Mouse (Mus musculus) heart, embryonic 13.5 days (tissue): ENCODE data around the gene Sox4. TPM values are rescaled to one million over a fixed set of nuclear protein-coding genes. Genes with fewer than 3 reads are reported as not detected.

Source experiments
- ATAC-seq: fragments of 200-750 bp; cut with Nextera tagmentation; 2 replicates; pipeline ENCODE4 v1.8.0; 2017; ENCODE audit warnings: moderate TSS enrichment; ENCODE audit not compliant: insufficient number of reproducible peaks, low FRiP score, low TSS enrichment; ENCODE audit errors: extremely low read depth
- H3K27ac ChIP-seq: fragments of 300-500 bp; sonication (generic); replicated peaks from 2 replicates; pipeline ENCODE4 v1.5.1; 2015; ENCODE audit warnings: moderate library complexity, mild to moderate bottlenecking, inconsistent platforms
- H3K27me3 ChIP-seq: fragments of 300-500 bp; sonication (generic); replicated peaks from 2 replicates; pipeline ENCODE4 v1.6.1; 2015; ENCODE audit warnings: mild to moderate bottlenecking, inconsistent platforms
- H3K36me3 ChIP-seq: fragments of 300-500 bp; sonication (generic); 2 replicates; pipeline ENCODE4 v1.6.1; 2015; ENCODE audit warnings: mild to moderate bottlenecking, inconsistent platforms
- H3K4me1 ChIP-seq: fragments of 300-500 bp; sonication (generic); 2 replicates; pipeline ENCODE4 v1.6.1; 2015; ENCODE audit warnings: inconsistent platforms
- H3K4me2 ChIP-seq: fragments of 300-500 bp; sonication (generic); 2 replicates; pipeline ENCODE4 v1.6.1; 2015; ENCODE audit warnings: inconsistent platforms, mild to moderate bottlenecking, moderate library complexity
- H3K4me3 ChIP-seq: fragments of 300-500 bp; sonication (generic); 2 replicates; pipeline ENCODE4 v1.5.1; 2015; ENCODE audit warnings: moderate library complexity, mild to moderate bottlenecking, inconsistent platforms
- H3K9ac ChIP-seq: fragments of 300-500 bp; sonication (generic); 2 replicates; pipeline ENCODE4 v1.6.1; 2015; ENCODE audit warnings: inconsistent platforms, mild to moderate bottlenecking, moderate library complexity
- H3K9me3 ChIP-seq: fragments of 300-500 bp; sonication (generic); 2 replicates; pipeline ENCODE4 v1.6.1; 2016; ENCODE audit warnings: inconsistent platforms
- WGBS: fragments of 180-500 bp; shearing (Covaris S2); methylation state at CpG from one replicate; pipeline ENCODE4 v1.1.7; 2015; ENCODE audit warnings: mixed read lengths; 5-methylcytosine and 5-hydroxymethylcytosine counted together
- polyA plus RNA-seq: library from polyadenylated mRNA; unstranded; fragments of >200 nt; fragmentation: Nextera tagmentation; extraction: Ambion mirVana; gene quantifications from 2 replicates; pipeline ENCODE4 v1.2.1, GENCODE M21; 2015

The Sox4 gene
- 37.1 and 37.9 TPM in 2 replicates for polyA plus RNA-seq

DNA sequence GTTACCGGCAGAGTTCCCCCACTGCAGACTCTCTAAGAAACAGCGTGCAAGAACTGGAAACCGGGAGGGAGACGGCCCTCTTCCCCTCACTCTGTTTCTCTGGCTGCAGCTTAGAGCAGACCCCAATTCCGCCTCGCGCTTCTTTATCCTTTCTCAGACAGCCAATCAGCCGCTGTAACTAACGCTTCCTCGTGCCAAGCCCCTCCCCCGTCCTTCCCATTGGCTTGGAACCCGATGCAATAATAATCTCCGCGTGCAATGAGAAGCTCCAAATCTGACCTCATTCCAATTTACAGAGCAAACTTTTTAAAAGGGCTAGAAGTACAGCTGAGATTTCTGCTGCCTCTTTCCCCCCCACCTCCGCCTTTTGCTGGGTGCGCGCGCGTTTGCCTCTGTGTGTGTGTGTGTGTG, at the start of gene Sox4:
Gene Sox4, minus strand, starts transcription at position 133 of the 411 bp plus-strand sequence.
- Histone ChIP-seq H3K27me3 (no peaks in the 10 kb centered on the region), H3K9ac (peak within 1 kb of the TSS; percentile 100), H3K27ac (peak within 1 kb of the TSS; percentile 100), H3K9me3 (no peaks in the 10 kb centered on the region), H3K4me2 (peak within 1 kb of the TSS; percentile 73), H3K4me1 (peaks cover 15% of the 10 kb centered on the region), H3K4me3 (peak within 1 kb of the TSS; percentile 100), H3K36me3 (peaks cover 4% of the 10 kb centered on the region)
- WGBS, result under 1% methylated on average over 19 of the region's 19 CpGs
- peak; percentile 79; the same call in 1 of the 2 replicates for ATAC-seq

DNA sequence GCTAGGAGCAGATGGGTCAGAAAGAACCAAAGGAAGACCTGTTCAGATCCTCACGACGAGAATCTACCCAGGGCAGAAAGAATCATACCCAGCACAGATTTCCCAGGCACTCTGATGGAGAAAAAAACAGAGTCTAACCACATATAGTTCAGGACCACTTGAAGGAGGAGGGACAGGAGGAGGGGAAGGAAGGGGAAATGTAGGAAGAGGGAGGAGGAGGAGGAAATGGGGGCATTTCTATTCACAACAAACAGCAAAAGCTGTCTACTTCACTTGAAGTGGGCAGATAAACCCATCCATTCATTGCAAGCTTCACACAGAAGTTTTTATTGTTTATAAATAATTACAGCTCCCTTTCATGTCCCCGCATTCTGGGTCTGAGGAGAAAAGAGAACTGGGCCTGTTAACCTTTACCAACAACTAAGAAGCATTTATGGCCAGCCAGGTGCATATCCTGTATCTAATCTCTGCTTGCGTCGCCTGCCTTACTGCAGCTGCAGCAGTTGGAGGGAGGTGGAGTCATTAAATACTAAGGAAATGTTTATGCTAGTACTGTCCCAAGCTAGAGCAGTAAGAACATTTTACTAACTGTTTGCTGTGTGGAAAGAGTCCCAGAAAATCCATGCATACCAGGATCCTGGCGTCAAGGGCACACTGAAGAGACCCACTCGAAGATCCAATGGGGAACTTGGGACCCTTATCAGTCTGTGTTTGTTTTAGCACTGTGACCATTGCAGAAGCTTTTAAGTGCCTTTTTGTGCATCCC, 38.6 kb upstream of the Sox4 start:
- Histone ChIP-seq H3K27me3 (no peaks in the 10 kb centered on the region), H3K4me1 (peaks cover 41% of the 10 kb centered on the region), H3K27ac (peak overlapping the region; percentile 90), H3K4me3 (no peak overlapping the region), H3K9me3 (no peaks in the 10 kb centered on the region), H3K36me3 (no peaks in the 10 kb centered on the region), H3K9ac (peak overlapping the region; percentile 55; the same call in 1 of the 2 replicates), H3K4me2 (peak overlapping the region; percentile 45)
- peak; percentile 37; the same call in 1 of the 2 replicates for ATAC-seq
- WGBS, result 29% methylated on average over 7 of the region's 7 CpGs

DNA sequence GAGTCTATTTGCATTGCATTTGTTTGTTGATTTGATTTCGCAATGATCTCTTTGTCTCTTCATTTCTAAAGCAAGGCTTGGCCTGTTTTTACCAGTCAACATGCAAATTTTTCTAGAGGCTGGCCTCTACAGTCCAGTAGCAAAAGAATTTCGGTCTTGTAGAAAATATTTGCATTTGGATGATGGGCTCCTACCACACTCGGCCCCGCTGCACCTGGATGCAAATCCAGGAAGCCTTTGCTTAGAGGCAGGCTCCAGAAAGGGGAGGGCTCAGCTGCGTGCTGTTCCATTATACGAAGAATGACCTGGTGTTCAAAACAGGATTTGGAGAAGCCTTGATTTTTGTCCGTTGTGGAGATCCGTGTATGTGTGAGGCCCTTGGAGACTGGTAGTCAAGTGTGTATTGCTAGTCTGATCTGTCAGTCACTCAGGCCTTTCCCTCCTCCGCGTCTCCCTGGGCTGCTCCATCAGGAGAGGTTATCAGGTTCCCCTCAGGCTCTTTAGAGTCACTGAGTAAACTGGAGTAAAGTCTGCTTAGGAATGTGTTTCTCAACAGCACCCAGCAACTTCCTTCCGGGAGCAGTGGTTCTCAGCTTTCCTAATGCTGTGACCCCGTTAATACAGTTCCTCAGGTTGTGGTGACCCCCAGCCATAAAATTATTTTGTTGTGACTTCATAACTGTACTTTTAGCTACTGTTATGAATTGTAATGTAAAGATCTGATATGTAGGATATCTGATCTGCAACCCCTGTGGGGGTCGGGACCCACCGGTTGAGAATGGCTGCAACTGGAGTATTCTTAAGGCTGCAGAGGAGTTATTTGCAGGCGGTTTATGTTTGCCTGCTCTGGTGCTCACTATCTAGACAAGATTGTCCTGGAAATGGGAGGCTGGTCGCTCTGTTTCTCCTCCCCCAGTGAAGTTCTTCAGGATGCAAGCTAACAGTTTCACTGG, 35.5 kb upstream of the Sox4 start:
- Histone ChIP-seq H3K9me3 (no peaks in the 10 kb centered on the region), H3K36me3 (no peaks in the 10 kb centered on the region), H3K4me3 (no peak overlapping the region), H3K9ac (0 out of 2 replicates have a peak overlapping the region, but pooled peaks have one; percentile 1), H3K27me3 (no peaks in the 10 kb centered on the region), H3K4me2 (peak overlapping the region; percentile 2; the same call in 1 of the 2 replicates), H3K4me1 (peaks cover 41% of the 10 kb centered on the region), H3K27ac (peak overlapping the region; percentile 12; the same call in 1 of the 2 replicates)
- ATAC-seq, result no peak
- 28% methylated on average over 16 of the region's 16 CpGs for WGBS

DNA sequence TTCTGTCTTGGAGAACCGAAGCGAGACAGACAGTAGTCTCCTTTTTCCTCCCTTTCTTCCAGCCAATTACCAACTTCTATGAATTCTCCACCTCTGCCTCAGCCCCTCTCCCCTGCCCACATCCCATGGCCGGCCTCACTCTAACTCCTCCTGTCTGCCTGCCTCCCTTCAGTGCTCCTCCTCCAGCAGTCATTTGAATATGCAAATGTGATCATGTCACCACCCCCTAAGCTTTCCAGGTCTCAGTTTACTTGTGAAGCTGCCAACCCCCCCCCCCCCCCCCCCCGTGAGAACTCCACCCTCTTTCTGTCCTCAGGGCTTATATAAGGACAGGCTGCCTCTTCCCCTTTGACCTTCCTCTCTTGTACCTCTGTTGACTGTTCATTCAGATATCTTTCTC, 27.2 kb upstream of the Sox4 start:
- Histone ChIP-seq H3K4me3 (no peak overlapping the region), H3K27ac (no peak overlapping the region), H3K4me2 (no peak overlapping the region), H3K4me1 (no peaks in the 10 kb centered on the region), H3K27me3 (no peaks in the 10 kb centered on the region), H3K9ac (no peak overlapping the region), H3K9me3 (no peaks in the 10 kb centered on the region), H3K36me3 (no peaks in the 10 kb centered on the region)
- 56% methylated on average over 4 of the region's 4 CpGs for WGBS
- ATAC-seq, result no peak

DNA sequence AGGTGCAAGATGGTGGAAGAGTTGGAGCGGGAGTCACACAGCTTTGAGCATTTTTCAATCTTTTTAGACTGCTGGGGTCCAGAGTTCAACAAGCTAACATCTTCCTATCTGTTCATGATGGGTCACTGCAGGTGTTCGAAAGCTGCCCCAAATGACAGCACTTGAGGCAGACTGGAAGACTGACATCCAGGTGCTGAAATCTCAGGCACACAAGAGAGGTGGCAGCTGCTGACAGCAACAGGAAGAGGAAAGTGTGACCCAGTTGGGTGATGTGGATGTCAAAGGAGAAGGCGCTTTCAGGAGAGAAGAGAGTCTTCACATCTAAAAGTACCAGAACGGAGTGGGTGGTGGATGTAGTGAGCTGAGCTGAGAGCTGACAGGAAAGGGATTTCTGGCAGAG, 21.5 kb upstream of the Sox4 start:
- Histone ChIP-seq H3K4me2 (no peak overlapping the region), H3K27ac (no peak overlapping the region), H3K9ac (no peak overlapping the region), H3K4me1 (no peaks in the 10 kb centered on the region), H3K27me3 (no peaks in the 10 kb centered on the region), H3K36me3 (no peaks in the 10 kb centered on the region), H3K9me3 (no peaks in the 10 kb centered on the region), H3K4me3 (no peak overlapping the region)
- WGBS, result 62% methylated on average over 4 of the region's 4 CpGs
- ATAC-seq, result no peak

DNA sequence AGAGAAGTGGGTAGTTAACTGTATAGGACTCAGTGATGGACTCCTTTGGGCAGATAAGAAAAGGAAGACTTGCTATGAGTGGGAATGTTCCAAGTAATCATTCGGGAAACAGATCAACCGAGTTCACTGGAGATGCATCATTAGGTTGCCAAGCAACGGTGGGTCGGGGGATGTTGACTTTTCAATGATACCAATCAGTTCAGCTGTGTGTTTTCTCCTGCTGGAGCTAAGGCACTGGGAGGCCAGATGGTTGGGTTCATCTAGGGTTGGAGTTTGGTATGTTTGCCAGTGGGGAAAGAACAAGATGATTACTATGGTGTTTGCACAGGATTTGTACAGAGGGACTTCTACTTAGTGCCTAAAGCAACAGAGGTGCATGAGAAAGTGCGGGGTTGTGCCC, 21.1 kb upstream of the Sox4 start:
- Histone ChIP-seq H3K36me3 (no peaks in the 10 kb centered on the region), H3K27me3 (no peaks in the 10 kb centered on the region), H3K27ac (no peak overlapping the region), H3K4me2 (no peak overlapping the region), H3K9ac (no peak overlapping the region), H3K4me1 (no peaks in the 10 kb centered on the region), H3K4me3 (no peak overlapping the region), H3K9me3 (no peaks in the 10 kb centered on the region)
- no peak for ATAC-seq
- whole genome bisulfite sequencing, result 55% methylated on average over 5 of the region's 5 CpGs

DNA sequence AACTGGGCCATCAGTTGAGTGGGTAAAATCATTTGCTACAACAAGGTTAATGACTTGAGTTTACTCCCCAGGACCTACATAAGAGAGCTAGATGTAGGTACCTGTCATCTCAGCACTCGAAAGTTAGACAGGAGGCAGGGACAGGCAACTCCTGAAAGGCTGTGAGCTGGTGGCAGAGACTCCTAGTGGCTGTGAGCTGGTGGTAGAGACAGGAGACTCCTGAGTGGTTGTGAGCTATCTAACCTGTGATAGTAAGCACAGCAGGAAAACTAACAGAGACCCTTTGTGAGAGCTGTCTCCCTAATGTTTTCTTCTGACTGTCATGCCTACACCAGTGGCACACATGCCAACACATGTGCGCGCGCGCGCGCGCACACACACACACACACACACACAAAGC, 7.4 kb upstream of the Sox4 start:
- Histone ChIP-seq H3K9ac (no peak overlapping the region), H3K4me3 (no peak overlapping the region), H3K9me3 (no peaks in the 10 kb centered on the region), H3K4me1 (peaks cover 12% of the 10 kb centered on the region), H3K27me3 (no peaks in the 10 kb centered on the region), H3K4me2 (no peak overlapping the region), H3K36me3 (no peaks in the 10 kb centered on the region), H3K27ac (no peak overlapping the region)
- WGBS, result 97% methylated on average over 8 of the region's 8 CpGs
- no peak for ATAC-seq

DNA sequence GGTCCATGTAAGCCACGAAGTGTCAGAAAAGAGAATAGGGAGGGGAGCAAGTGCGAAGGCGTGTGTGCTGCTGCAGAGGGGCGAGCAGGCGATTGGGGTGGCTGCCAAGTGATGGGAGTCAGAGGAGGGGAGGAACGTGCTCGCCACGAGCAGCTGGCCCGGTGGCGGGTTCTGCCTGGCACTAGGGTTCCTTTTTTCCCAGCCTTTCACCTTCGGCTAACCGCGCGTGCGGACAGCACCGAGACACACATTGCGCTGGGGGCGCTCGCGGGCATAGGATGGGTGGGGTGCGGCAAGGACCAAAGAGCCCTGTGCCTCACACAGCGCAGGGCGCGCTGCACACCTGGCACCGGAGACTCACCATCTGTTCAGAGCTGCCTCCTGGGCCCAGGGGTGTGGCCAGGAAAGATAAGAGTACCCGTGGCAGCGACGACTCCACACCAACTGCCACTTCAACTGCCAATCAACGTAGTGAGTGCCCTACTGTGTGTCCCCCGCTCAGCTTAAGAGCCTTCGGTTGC, 6.0 kb upstream of the Sox4 start:
- ATAC-seq, result peak; percentile 56; the same call in 1 of the 2 replicates
- peak overlapping the region; percentile 98 for H3K27ac ChIP-seq
- peak overlapping the region; percentile 88 for H3K9ac ChIP-seq
- WGBS, result 1% methylated on average over 29 of the region's 31 CpGs
- no peaks in the 10 kb centered on the region for H3K9me3 ChIP-seq
- H3K36me3 ChIP-seq, result no peaks in the 10 kb centered on the region
- peak overlapping the region; percentile 61 for H3K4me3 ChIP-seq
- H3K4me1 ChIP-seq, result peaks cover 15% of the 10 kb centered on the region
- H3K4me2 ChIP-seq, result peak overlapping the region; percentile 91
- H3K27me3 ChIP-seq, result no peaks in the 10 kb centered on the region

DNA sequence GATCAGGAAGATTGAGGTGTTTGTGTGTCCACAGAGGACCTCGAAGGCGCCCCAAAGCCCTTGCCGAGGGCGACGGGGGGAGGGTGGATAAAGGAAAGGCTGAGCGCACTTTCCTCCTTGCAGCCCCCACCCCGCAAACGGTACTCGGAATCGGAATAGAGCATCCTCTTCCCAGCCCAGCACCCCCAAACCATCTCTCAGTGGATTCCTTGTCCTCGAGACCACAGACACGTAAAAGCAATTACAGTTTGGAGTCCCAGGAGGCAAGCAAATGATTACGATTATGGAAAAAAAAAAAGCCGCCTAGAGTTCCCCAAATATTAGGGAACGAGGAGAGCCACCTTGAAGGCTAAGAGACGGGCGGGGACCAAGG, 5.5 kb upstream of the Sox4 start:
- peak overlapping the region; percentile 88 for H3K9ac ChIP-seq
- H3K27me3 ChIP-seq, result no peaks in the 10 kb centered on the region
- no peaks in the 10 kb centered on the region for H3K36me3 ChIP-seq
- peak overlapping the region; percentile 98 for H3K27ac ChIP-seq
- peak overlapping the region; percentile 91 for H3K4me2 ChIP-seq
- no peak for ATAC-seq
- H3K4me1 ChIP-seq, result peaks cover 20% of the 10 kb centered on the region
- under 1% methylated on average over 17 of the region's 17 CpGs for WGBS
- no peaks in the 10 kb centered on the region for H3K9me3 ChIP-seq
- peak overlapping the region; percentile 61 for H3K4me3 ChIP-seq

DNA sequence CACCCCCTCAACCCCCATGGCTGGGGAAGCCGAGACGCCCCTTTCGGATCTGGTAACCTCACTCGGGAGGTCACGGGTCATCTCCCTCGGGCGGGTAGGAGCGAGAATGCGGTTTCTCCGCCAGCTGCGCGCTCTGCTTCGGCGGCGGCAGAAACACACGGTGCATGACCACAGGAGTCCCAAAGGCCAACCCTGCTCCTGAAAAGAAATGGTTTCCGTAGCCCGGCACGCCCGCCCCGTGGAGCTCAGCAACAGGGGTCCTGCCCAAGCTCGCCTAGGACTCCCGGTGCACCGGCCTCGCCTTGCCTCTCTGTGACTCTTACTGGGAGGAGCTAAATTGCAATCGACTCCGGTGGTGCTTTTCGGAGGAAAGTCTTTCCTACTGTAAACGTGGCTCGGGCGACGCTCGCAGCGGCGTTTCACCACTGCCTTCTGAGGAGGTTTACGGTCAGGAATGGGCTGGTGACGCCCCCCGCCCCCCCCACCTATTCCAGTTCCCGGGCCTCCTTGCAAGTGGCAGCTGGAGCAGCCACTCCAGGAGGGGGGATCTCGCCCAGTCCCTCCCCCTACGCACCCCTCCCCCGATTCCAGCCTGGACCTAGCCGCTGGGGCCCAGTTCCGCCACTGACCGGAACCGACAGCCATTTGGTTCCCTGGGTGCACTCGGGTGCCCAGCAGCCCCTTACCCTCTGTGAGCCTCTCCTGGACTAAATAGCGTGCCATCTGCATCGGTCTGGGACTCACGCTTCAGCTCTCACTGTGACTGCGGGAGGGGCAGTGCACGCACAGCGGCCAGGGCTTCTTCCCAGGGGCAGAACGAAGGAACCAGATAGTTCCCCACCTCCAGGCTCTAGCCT, 4.9 kb upstream of the Sox4 start:
- H3K27ac ChIP-seq, result peak overlapping the region; percentile 98
- no peaks in the 10 kb centered on the region for H3K27me3 ChIP-seq
- peaks cover 20% of the 10 kb centered on the region for H3K4me1 ChIP-seq
- WGBS, result 1% methylated on average over 54 of the region's 54 CpGs
- H3K9me3 ChIP-seq, result no peaks in the 10 kb centered on the region
- H3K9ac ChIP-seq, result peak overlapping the region; percentile 88
- ATAC-seq, result peak; percentile 18
- peak overlapping the region; percentile 61 for H3K4me3 ChIP-seq
- H3K36me3 ChIP-seq, result no peaks in the 10 kb centered on the region
- H3K4me2 ChIP-seq, result peak overlapping the region; percentile 91
